Mouse (Mus musculus) cerebellum, postnatal 25 days (tissue): Measurements from ENCODE around the gene Trmt112.
A peak's percentile ranks its signal among the peaks of the same experiment; 100 is the strongest.
"Not testable (repeated sequence)": the region's sequence is repeated elsewhere in the genome, so short reads cannot be mapped to it uniquely, and the experiment has no call there.

Experiments used
- DNase-seq, 2 experiments: peaks; one replicate each; pipeline ENCODE4 v3.0.0; 2021; ENCODE audit warnings: mixed read lengths in 2 of 2

The Trmt112 gene

GRCm38 (mm10) chr19:6909507-6910289 is at the start of gene Trmt112, which contains the start of gene Prdx5:
Gene Trmt112 (plus strand): TSS chr19:6909698.
Gene Prdx5 (minus strand): TSS chr19:6910106.
- peak; percentile 91 to 95 for DNase-seq

DNA sequence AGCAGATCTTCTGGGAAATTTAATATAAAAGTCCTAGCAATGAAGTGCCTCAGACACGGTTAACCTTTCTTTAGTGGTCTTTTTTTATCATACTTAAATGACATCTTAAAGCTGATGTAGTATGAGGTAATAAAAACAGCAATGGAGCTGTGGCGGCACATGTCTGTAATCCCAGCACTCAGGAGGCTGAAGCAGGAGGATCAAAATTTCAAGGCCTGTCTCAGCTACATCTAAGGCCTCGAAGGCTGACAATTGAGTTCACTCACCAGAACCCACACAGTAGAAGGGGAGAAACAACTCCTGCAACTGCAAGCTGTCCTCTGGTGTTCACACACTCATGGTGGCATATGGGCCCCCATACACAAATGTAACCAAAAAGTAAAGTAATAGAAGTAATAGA is 49.5 kb upstream of the Trmt112 start:
- DNase-seq, result no peak

DNA sequence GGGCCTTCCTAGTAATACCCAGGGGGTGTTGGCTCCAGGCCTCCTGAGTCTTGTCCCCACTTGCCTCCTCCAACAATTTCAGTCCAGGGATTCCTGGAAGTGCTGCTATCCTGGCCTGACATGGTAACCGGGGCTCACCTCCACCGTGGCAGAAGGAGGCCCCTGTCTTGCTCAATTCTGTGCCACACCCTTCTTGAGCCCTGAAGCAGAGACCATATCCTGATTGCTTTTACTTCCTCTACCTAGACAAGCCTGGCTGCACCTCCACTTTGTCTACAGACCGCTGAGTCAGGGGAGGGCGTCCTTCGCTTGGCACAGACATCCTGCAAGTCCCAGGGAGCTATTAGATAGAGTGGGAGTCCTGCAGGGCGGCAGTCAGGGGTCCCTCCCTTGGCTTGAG is 48.8 kb upstream of the Trmt112 start:
- DNase-seq, result no peak

DNA sequence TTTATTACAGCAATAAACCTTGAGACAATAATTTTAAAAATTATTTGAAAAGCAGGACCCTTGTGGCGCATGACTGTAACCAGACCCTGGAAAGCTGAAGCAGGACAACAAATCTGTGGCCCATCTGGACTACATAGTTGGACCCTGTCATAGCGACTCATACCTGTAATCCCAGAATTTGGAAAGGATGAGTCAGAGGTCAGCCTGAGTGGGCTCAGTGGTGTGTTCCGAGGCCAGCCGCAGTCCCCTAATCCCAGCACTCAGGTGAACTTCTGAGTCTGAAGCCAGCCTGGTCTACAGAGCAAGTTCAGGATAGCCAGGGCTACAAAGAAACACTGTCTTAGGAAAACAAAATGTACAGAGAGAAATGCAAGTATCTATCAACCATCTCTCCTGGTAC is 48.0 kb upstream of the Trmt112 start:
- DNase-seq, result no peak

DNA sequence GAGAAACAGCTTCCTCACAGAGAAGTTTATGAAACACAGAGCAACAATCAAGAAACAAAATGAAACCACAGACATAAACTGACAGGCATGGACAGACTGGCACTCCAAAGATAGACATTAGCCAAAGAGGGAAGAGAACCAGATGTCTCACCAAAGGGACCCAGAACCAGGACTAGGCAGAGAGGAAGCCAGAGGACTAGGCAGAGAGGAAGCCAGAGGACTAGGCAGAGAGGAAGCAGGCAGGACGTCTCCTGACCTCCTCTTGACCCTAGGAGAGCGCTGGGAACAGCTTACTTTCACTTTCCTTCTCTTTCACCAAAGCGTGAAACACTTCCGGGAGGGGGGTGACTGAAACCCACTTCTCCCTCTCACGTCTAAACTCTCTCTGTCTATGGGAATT is 40.1 kb upstream of the Trmt112 start:
- DNase-seq, result no peak

DNA sequence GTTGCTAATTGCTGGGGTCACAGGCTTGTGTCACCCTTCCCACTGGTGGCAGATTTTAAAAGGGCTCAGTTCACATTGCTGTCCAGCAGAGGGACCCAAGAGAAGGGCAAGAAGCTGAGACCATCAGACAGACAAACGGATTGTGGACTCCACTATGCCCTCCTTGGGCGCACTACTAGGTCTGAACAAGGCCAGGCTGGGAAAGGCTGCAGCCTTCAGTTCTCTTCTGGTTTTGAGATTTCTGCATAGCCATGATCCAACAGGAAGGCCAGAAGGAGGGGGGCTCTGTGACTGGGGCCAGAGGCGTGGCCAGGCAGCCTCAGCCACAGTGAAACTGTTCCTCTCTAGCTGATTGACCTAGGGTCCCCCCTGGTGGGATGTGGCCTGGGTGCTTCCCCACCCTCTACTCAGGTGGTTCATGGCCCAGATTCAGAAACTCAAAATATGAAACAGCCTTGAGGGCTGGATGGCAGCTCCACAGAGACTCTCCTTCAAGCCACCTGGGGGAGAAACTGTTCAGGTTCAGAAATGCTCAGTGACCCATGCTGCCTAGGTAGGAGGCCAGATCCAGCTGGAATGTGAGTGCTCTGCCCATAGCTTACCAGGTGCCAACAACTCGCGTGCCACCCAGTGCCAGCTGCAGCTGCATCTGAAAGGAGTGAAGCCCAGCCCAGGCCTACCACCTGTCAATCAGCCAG is 37.8 kb upstream of the Trmt112 start:
- DNase-seq, result no peak

- no peak for DNase-seq
Measured at GRCm38 (mm10) chr19:6872701-6873100, 36.8 kb upstream of the Trmt112 start.

GRCm38 (mm10) chr19:6874257-6874656 is 35.2 kb upstream of the Trmt112 start:
- no peak for DNase-seq

DNA sequence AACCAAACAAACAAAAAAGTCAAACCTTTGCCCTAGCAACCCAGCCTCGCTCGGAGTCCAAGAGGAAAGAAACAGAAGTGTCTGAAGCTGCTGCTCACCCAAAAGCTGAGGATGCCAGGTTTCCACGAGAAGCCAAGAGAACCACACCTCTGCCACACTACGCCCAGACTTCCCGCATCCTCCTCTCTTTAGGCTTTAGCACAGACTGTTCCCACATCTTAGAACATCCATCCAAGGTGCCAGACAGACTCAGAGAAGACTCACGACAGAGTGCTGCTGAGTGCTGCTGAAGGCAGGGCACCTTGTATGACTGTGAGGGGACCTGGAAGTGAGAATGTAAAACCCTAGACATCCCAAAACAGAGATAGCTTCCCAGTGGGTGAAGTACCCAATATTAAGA is 33.7 kb upstream of the Trmt112 start:
- DNase-seq, result no peak

- DNase-seq, result no peak
Measured at GRCm38 (mm10) chr19:6876799-6877198, 32.7 kb upstream of the Trmt112 start.

GRCm38 (mm10) chr19:6877965-6878364 is 31.5 kb upstream of the Trmt112 start:
- no peak for DNase-seq

DNA sequence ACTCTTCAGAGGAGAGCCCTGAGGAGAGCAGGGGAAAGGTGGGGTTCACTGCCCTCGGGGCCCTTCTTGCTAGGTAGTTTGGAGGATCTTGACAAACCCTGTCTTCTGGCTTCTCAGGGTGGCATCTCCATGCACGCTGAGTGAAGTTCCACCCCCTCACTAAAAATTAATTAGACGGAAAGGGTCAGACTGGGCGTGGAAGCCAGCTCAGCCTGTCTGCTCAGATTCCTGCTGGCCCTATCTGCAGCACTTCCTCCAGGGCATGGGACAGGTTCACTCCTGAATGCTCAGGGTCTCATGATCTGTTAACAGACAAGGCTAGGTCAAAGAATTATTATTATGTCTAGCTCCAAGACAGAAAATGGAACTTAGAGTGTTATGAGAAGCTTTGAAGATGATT is 17.0 kb upstream of the Trmt112 start:
- DNase-seq, result no peak

DNA sequence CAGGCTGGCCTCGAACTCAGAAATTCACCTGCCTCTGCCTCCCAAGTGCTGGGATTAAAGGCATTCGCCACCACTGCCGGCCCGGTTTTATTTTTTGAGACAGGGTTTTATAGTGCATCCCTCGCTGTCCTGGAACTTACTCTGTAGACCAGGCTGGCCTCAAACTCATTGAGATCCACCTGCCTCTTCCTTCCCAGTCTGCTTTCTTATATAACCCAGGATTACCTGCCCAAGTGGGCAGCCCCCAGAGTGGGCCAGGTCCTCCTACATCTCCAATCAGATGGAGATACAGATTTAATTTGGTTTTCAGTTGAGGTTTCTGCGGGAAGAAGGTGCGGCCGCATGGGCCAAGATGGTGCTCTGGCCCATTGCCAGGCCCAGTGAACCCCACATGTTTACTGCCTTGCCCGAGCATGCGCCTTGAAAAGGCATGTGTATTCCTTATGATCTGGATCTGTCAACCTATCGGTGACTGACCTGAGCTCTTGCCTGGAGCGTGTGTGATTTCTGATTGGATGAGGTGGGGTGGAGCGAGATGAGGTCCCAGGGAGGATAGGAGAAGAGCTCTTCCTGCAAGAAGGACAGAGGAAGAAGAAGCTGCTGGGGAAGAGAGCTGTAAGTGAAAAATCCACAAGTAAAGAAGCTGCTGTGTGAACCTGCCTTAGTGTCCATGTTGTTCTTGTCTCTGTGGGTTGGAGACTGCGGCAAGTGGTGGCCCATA is 15.6 kb upstream of the Trmt112 start:
- peak in 1 of 2 experiments; percentile 17 for DNase-seq

GRCm38 (mm10) chr19:6895608-6896305 is 13.7 kb upstream of the Trmt112 start:
- not testable (repeated sequence) for DNase-seq

GRCm38 (mm10) chr19:6899641-6900040 is 9.9 kb upstream of the Trmt112 start:
- DNase-seq, result no peak

- no peak for DNase-seq
Measured at GRCm38 (mm10) chr19:6903031-6903430, 6.5 kb upstream of the Trmt112 start.

DNA sequence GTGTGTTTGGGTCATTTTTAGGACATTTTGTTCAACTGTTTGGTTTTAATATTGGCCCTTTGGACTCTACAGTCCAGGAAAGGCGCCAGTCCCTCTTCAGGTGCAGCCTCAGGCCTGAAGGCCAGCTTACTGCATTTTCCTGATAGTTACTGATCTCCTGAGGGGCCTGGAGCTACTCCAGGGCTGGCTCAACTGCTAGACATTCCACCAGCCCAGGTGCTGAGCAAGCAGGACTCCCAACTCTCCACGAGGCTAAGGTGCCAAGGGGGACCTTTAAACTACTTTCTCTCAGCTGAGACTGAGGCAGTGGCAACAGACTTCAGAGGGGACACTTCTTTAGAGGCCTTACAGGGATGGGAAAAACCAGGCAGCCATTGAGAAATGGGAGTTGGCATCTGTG is 4.7 kb upstream of the Trmt112 start:
- no peak for DNase-seq

DNA sequence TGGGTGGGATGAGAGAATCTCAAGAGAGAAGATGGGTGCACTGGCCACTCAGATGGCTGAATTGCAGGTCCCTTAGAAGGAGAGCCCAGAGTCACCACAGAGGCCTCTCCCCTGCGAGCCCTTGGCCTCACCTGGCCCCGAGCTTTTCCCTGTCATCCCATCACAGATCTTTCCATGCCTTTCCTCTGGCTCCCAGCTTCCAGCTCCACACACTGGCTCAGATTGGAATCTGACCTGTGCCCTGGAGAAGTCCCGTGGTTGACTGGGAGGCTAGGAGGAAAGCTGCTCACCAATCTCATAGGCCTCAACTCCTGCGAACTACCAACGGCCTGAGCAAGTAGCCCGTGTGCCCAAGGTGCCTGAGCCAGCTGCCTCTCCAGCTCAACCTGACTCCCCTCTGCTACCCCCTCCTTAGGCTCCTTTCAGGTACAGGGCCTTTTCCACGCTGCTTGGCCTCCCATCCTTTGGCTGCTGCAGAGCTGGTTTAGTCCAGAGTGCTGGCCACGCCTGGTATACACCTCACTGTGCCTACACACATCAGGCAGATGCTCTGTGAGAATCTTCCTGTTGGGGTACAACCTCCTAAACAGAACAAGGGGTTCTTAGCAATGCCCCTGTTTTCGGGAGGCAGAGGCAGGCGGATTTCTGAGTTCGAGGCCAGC is 3.9 kb upstream of the Trmt112 start:
- no peak for DNase-seq

GRCm38 (mm10) chr19:6906199-6906598 is 3.3 kb upstream of the Trmt112 start:
- peak; percentile 15 to 27 for DNase-seq

- DNase-seq, result peak in 1 of 2 experiments; percentile 15
Measured at GRCm38 (mm10) chr19:6907094-6907493, 2.4 kb upstream of the Trmt112 start.

GRCm38 (mm10) chr19:6907811-6908540 is 1.5 kb upstream of the Trmt112 start:
- peak; percentile 23 to 25 for DNase-seq

GRCm38 (mm10) chr19:6909021-6909420 is 477 bp upstream of the Trmt112 start:
- no peak for DNase-seq
